Mouse (Mus musculus): Measurements from ENCODE around the gene Akt2. TPM values are rescaled to one million over a fixed set of nuclear protein-coding genes. Genes with fewer than 3 reads are reported as not detected.

Gene Akt2
- polyA plus RNA-seq, 1 experiment from 2014 or later, result 44.1 TPM

DNA sequence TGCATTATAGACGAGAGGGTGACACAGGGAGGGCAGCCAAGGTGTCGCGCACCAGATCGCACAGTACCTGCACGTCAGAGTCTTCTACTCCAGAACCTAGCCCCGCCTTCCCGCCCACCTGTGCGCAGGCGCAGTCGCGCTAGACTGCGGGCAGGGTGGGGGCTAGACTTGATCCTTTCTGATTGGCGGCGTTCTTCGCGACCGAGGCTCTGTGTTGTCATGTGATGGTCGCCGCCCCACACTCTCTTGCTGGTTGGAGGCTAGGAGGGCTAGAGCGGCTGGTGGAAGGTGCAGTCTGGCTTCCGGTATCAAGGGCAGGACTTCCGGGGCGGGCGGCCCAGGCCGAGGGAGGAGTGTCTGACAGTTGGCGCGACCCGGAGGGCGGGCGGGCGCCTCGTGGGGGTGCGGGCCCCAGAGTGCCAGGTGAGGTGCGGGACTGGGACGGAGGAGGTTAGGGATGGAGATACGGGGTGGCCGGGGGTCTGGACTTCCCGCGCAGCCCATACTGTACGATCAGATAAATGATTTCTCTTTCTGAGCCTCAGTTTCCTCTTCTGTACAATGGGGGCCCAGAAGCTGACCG, 38.3 kb upstream of the Akt2 start, which contains the start of the genes Pld3 and 2310022A10Rik:
TSS of gene Pld3 (minus strand) at position 288 of the 583 bp plus-strand sequence.
TSS of gene 2310022A10Rik (plus strand) at position 303 of the 583 bp plus-strand sequence.
- no peaks in the 10 kb centered on the region for H3K27me3 ChIP-seq (ENCODE audit: control insufficient read depth, insufficient read depth, low read length)
- peak within 1 kb of the TSS; percentile 54 for H3K9ac ChIP-seq (replicated peaks; ENCODE audit: low read depth, low read length)
- H3K4me3 ChIP-seq (ENCODE audit: low read depth, low read length), result peak within 1 kb of the TSS; percentile 48
- H3K9me3 ChIP-seq (ENCODE audit: control insufficient read depth, low read length), result no peaks in the 10 kb centered on the region
- H3K4me1 ChIP-seq (ENCODE audit: control insufficient read depth, insufficient read depth, low read length), result peaks cover 7% of the 10 kb centered on the region; the same call in 1 of the 2 replicates
- H3K27ac ChIP-seq (ENCODE audit: low read depth, low read length), result no peak within 1 kb of the TSS
- peaks cover 6% of the 10 kb centered on the region; the same call in 1 of the 2 replicates for H3K36me3 ChIP-seq (ENCODE audit: control insufficient read depth, insufficient read depth, low read length)
- H3K4me2 ChIP-seq (ENCODE audit: low read depth, low read length), result peak within 1 kb of the TSS; percentile 68
- ATAC-seq (ENCODE audit: low read depth), result peak; percentile 100
- under 1% methylated on average over 41 of the region's 41 CpGs for WGBS

DNA sequence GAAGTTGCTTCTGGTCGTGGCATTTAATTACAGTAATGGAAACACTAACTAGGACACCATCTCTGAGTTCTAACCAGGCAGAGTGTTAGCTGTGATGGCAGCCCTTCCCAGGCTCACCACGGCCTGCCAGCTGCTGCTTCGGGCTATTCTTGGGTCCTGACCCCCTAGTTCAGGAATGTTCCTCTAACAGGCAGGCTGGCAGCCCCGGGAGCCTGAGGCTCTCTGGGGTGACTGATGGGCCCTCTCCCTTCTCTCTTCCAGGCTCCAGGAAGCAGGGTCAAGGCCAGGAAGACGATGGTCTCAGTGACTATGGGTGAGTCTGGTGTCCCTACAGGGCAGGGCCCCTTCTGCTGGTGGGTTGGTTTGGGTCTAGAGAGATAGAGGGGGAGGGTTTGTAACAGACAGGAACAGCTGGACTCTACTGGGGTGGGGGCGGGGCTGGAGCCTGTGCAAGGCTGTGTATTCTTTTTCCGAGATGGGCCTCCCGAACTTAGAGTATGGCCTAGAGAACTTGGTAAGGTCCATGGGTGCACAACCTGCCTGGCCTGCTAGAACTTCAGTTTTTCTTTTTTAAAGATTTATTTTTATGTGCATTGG, 31.0 kb upstream of the Akt2 start:
- no peaks in the 10 kb centered on the region for H3K9me3 ChIP-seq (ENCODE audit: control insufficient read depth, low read length)
- no peak overlapping the region for H3K27ac ChIP-seq (ENCODE audit: low read depth, low read length)
- no peak for ATAC-seq (ENCODE audit: low read depth)
- no peaks in the 10 kb centered on the region for H3K27me3 ChIP-seq (ENCODE audit: control insufficient read depth, insufficient read depth, low read length)
- peaks cover 23% of the 10 kb centered on the region for H3K36me3 ChIP-seq (ENCODE audit: control insufficient read depth, insufficient read depth, low read length)
- H3K4me1 ChIP-seq (ENCODE audit: control insufficient read depth, insufficient read depth, low read length), result no peaks in the 10 kb centered on the region
- H3K4me3 ChIP-seq (ENCODE audit: low read depth, low read length), result no peak overlapping the region
- WGBS, result 85% methylated on average over 8 of the region's 8 CpGs
- H3K9ac ChIP-seq (replicated peaks; ENCODE audit: low read depth, low read length), result no peak overlapping the region
- no peak overlapping the region for H3K4me2 ChIP-seq (ENCODE audit: low read depth, low read length)

DNA sequence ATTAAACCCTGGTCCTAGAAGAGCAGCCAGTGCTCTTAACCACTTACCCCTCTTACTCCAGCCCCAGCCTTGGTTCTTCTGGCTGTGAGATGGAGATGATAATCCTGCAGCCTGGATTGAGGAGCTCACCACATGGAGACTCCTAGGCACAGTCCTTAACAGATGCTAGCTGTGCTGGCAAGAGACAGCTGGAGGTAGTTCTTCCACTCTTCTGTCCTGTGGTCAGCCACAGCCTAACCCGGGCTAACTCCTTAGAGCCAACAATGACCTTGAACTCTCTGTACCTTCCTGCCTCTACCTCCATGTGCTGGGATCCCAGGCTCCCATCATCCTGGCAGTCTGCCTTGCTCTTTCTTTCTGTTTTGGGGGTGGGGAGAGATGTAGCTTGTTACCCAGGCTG, 30.4 kb upstream of the Akt2 start:
- ATAC-seq (ENCODE audit: low read depth), result no peak
- Histone ChIP-seq H3K9me3 (ENCODE audit: control insufficient read depth, low read length) (no peaks in the 10 kb centered on the region), H3K4me2 (ENCODE audit: low read depth, low read length) (no peak overlapping the region), H3K36me3 (ENCODE audit: control insufficient read depth, insufficient read depth, low read length) (peaks cover 26% of the 10 kb centered on the region), H3K27ac (ENCODE audit: low read depth, low read length) (no peak overlapping the region), H3K9ac (replicated peaks; ENCODE audit: low read depth, low read length) (no peak overlapping the region), H3K4me3 (ENCODE audit: low read depth, low read length) (no peak overlapping the region), H3K4me1 (ENCODE audit: control insufficient read depth, insufficient read depth, low read length) (no peaks in the 10 kb centered on the region), H3K27me3 (ENCODE audit: control insufficient read depth, insufficient read depth, low read length) (no peaks in the 10 kb centered on the region)
- 100% methylated on average over 1 of the region's 1 CpGs for WGBS

DNA sequence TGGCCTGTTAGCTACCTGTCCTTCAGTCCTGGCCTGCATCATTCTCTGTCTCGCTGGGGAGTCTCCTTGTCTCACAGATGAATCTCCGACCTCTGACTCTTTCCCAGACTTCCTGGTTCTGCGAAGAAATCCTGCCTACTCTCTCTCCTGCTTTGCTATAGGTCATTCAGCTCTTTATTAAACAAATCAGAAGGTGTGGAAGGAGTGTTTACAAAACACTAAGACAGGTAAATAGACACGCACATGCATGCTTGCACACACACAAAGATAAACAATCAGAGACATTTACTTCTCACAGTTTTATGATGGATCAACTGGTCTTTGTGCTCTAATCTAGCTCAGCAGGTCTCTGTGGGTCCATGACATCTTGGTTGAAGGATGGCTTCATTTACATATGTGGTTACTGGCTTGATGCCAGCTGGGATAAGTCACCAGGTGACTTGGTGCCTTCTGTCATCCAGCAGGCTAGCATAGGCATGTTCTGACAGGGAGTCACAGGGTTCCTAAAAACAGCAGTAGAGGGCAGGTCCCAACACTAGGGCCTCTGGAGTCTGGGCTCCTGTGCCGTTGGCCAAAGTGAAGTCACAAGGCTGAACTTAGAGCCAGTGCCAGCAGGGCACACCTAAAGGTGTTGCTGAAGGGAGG, 21.6 kb upstream of the Akt2 start:
- ATAC-seq (ENCODE audit: low read depth), result no peak
- H3K9me3 ChIP-seq (ENCODE audit: control insufficient read depth, low read length), result no peaks in the 10 kb centered on the region
- peaks cover 45% of the 10 kb centered on the region for H3K36me3 ChIP-seq (ENCODE audit: control insufficient read depth, insufficient read depth, low read length)
- H3K4me2 ChIP-seq (ENCODE audit: low read depth, low read length), result no peak overlapping the region
- H3K4me3 ChIP-seq (ENCODE audit: low read depth, low read length), result no peak overlapping the region
- H3K27me3 ChIP-seq (ENCODE audit: control insufficient read depth, insufficient read depth, low read length), result no peaks in the 10 kb centered on the region
- H3K4me1 ChIP-seq (ENCODE audit: control insufficient read depth, insufficient read depth, low read length), result no peaks in the 10 kb centered on the region
- H3K9ac ChIP-seq (replicated peaks; ENCODE audit: low read depth, low read length), result no peak overlapping the region
- no peak overlapping the region for H3K27ac ChIP-seq (ENCODE audit: low read depth, low read length)
- 86% methylated on average over 5 of the region's 5 CpGs for WGBS

DNA sequence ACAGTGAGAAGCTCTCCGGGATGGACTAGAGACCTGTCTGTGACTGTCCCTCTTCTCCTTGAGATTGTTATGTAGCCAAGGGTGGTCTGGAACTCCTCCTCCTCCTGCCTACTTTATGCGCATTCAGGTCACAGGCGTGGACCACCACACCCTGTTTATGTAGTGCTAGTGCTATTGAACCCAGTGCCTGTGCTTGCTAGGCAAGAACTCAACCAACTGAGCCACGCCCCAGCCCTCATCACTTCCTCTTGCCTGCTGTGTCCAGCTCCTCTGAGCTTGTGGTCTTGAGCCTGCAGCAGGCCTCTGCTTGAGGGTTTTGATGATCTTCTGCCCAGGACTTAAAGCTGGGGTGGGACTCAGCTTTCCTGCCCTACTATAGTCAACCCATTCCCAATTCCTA, 19.2 kb upstream of the Akt2 start:
- no peak overlapping the region for H3K27ac ChIP-seq (ENCODE audit: low read depth, low read length)
- no peak overlapping the region for H3K4me2 ChIP-seq (ENCODE audit: low read depth, low read length)
- ATAC-seq (ENCODE audit: low read depth), result no peak
- 92% methylated on average over 4 of the region's 4 CpGs for WGBS
- no peaks in the 10 kb centered on the region for H3K9me3 ChIP-seq (ENCODE audit: control insufficient read depth, low read length)
- H3K9ac ChIP-seq (replicated peaks; ENCODE audit: low read depth, low read length), result no peak overlapping the region
- H3K4me1 ChIP-seq (ENCODE audit: control insufficient read depth, insufficient read depth, low read length), result no peaks in the 10 kb centered on the region
- H3K27me3 ChIP-seq (ENCODE audit: control insufficient read depth, insufficient read depth, low read length), result no peaks in the 10 kb centered on the region
- peaks cover 37% of the 10 kb centered on the region for H3K36me3 ChIP-seq (ENCODE audit: control insufficient read depth, insufficient read depth, low read length)
- H3K4me3 ChIP-seq (ENCODE audit: low read depth, low read length), result no peak overlapping the region

DNA sequence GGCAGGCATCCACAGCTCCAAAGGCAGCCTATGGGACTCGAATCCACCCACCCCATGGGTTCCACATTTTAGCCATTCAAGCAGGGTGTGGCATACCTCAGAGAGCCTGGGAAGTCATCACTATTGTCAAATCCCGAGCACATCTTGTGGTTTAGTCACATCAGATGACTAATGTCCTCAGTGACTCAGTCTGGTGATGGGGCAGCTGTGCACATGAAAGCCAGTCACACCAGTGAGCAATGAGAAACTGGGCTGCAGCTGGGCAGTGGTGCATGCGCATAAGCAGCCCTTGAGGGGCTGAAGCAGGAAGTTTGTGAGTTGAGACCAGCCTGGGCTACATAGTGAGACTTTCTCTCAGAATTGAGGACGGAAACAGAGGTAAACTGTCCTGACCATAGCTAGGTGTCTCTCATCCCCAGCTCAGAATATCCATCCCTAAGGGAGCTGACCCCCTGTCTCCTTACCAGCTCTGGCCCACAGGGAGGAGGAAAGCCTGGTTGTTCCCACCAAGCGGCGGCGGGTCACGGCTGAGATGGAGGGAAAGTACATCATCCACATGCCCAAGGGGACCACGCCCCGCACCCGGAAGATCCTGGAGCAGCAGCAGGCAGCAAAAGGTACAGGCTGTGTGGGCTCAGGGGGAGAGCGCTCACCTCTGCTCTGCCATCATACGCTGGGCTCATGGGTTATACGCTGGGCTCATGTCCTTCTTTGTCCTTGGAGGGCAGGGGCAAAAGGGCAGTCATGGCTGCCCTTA, 17.1 kb upstream of the Akt2 start:
- no peak overlapping the region for H3K4me3 ChIP-seq (ENCODE audit: low read depth, low read length)
- no peak overlapping the region for H3K27ac ChIP-seq (ENCODE audit: low read depth, low read length)
- H3K27me3 ChIP-seq (ENCODE audit: control insufficient read depth, insufficient read depth, low read length), result no peaks in the 10 kb centered on the region
- H3K4me2 ChIP-seq (ENCODE audit: low read depth, low read length), result no peak overlapping the region
- ATAC-seq (ENCODE audit: low read depth), result no peak
- H3K4me1 ChIP-seq (ENCODE audit: control insufficient read depth, insufficient read depth, low read length), result no peaks in the 10 kb centered on the region
- WGBS, result 92% methylated on average over 14 of the region's 14 CpGs
- H3K36me3 ChIP-seq (ENCODE audit: control insufficient read depth, insufficient read depth, low read length), result peaks cover 41% of the 10 kb centered on the region
- no peaks in the 10 kb centered on the region for H3K9me3 ChIP-seq (ENCODE audit: control insufficient read depth, low read length)
- no peak overlapping the region for H3K9ac ChIP-seq (replicated peaks; ENCODE audit: low read depth, low read length)

DNA sequence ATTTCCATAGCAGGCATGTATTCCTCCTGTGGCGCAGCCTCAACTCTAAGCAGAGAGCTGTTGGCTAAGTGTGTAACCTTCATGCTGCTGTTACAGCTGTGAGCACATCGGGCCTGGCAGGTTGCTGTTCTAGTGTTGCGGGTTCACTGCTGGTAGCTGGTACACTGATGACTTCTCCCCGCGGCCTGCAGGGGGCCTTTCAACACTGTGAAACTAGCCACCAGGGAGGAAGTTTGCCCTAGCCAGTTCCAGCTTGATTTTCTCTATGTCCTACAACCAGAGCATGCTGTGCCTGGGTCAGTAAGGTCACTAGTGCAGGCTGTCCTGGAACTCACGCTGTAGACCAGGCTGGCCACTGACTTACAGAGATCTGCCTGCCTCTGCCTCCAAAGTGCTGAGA, 14.4 kb upstream of the Akt2 start:
- H3K9me3 ChIP-seq (ENCODE audit: control insufficient read depth, low read length), result no peaks in the 10 kb centered on the region
- no peak overlapping the region for H3K4me3 ChIP-seq (ENCODE audit: low read depth, low read length)
- no peaks in the 10 kb centered on the region for H3K4me1 ChIP-seq (ENCODE audit: control insufficient read depth, insufficient read depth, low read length)
- no peak overlapping the region for H3K4me2 ChIP-seq (ENCODE audit: low read depth, low read length)
- 69% methylated on average over 6 of the region's 6 CpGs for WGBS
- H3K36me3 ChIP-seq (ENCODE audit: control insufficient read depth, insufficient read depth, low read length), result peaks cover 54% of the 10 kb centered on the region
- H3K27me3 ChIP-seq (ENCODE audit: control insufficient read depth, insufficient read depth, low read length), result no peaks in the 10 kb centered on the region
- ATAC-seq (ENCODE audit: low read depth), result no peak
- H3K27ac ChIP-seq (ENCODE audit: low read depth, low read length), result no peak overlapping the region
- H3K9ac ChIP-seq (replicated peaks; ENCODE audit: low read depth, low read length), result no peak overlapping the region

DNA sequence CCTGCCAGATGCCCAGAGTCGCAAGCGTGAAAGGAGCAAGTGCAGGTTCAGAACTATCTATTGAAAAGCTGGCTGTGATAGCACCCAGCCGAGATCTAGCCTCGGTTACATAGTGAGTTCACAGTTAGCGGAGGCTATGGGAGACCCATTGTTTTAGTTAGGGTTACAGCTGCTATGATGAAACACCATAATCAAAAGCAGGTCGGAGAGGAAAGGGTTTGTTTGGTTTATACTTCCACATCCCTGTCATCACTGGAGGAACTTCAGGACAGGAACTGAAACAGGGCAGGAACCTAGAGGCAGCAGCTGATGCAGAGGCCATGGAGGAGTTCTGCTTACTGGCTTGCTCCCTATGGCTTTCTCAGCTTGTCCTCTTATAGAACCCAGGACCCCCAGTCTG, 13.8 kb upstream of the Akt2 start:
- no peak overlapping the region for H3K4me3 ChIP-seq (ENCODE audit: low read depth, low read length)
- no peaks in the 10 kb centered on the region for H3K27me3 ChIP-seq (ENCODE audit: control insufficient read depth, insufficient read depth, low read length)
- no peak for ATAC-seq (ENCODE audit: low read depth)
- 95% methylated on average over 6 of the region's 6 CpGs for WGBS
- H3K27ac ChIP-seq (ENCODE audit: low read depth, low read length), result no peak overlapping the region
- no peaks in the 10 kb centered on the region for H3K9me3 ChIP-seq (ENCODE audit: control insufficient read depth, low read length)
- H3K9ac ChIP-seq (replicated peaks; ENCODE audit: low read depth, low read length), result no peak overlapping the region
- H3K4me1 ChIP-seq (ENCODE audit: control insufficient read depth, insufficient read depth, low read length), result no peaks in the 10 kb centered on the region
- H3K36me3 ChIP-seq (ENCODE audit: control insufficient read depth, insufficient read depth, low read length), result peaks cover 48% of the 10 kb centered on the region
- H3K4me2 ChIP-seq (ENCODE audit: low read depth, low read length), result no peak overlapping the region

DNA sequence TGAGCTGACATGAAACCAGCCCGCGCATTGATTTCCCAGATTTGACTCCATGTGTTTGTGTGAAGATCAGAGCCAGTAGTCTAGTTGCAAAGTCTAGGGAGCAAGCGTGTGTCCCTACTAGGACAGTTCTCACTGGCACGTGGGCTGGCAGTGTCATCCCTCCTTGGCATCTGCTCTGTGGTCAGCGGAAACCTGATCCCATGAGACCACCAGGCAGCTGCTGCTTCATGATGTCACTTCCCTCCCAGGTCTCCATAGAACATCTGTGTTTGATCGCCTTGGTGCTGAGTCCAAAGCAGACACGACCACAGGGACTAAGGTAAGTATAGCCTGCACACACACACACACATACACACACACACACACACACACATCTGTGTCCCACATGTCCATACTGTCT, 12.9 kb upstream of the Akt2 start:
- H3K9ac ChIP-seq (replicated peaks; ENCODE audit: low read depth, low read length), result no peak overlapping the region
- no peak overlapping the region for H3K27ac ChIP-seq (ENCODE audit: low read depth, low read length)
- WGBS, result 86% methylated on average over 7 of the region's 7 CpGs
- no peak overlapping the region for H3K4me3 ChIP-seq (ENCODE audit: low read depth, low read length)
- H3K27me3 ChIP-seq (ENCODE audit: control insufficient read depth, insufficient read depth, low read length), result no peaks in the 10 kb centered on the region
- no peak overlapping the region for H3K4me2 ChIP-seq (ENCODE audit: low read depth, low read length)
- ATAC-seq (ENCODE audit: low read depth), result no peak
- no peaks in the 10 kb centered on the region for H3K9me3 ChIP-seq (ENCODE audit: control insufficient read depth, low read length)
- no peaks in the 10 kb centered on the region for H3K4me1 ChIP-seq (ENCODE audit: control insufficient read depth, insufficient read depth, low read length)
- peaks cover 46% of the 10 kb centered on the region for H3K36me3 ChIP-seq (ENCODE audit: control insufficient read depth, insufficient read depth, low read length)
